Mouse (Mus musculus) retina, adult 2 months (tissue): ENCODE measurements around the gene Acads.
A peak's percentile ranks its signal among the peaks of the same experiment; 100 is the strongest.
"Not testable (repeated sequence)": the region's sequence is repeated elsewhere in the genome, so short reads cannot be mapped to it uniquely, and the experiment has no call there.

Source experiments
- DNase-seq: peaks from one replicate; pipeline ENCODE4 v3.0.0-alpha.2; 2012; ENCODE audit warnings: low read depth, low spot score

Gene Acads

DNA sequence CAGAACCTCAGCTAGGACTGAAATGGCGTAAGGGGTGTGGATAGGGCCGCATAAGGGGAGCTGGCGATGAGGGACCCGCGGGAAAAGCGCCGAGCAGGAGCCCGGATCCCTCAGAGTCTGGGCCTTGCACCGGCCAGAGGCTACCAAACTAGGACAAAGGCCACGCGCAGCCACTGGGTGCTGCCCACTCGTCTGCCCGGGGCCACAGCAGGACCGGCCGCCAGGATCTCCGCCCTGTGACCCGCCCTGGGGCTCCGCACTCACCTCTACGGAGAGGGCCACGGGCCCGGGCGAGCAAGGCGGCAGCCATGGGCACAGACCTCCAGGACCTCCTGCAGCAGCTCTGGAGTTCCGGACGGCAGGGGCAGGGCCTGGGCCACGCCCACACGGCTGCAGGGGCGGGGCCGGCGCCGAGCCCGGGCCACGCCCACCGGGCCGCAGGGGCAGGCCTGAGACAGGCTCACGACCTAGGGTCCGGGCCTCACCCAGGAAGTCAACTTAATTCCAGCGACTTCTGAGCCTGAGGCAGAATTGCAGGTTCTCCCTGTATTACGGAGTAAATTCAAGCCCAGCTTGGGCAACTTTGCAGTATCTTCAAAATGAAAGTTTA is at the start of gene Acads:
Acads (minus strand) TSS at position 386 of the 610 bp plus-strand sequence.
- peak; percentile 32 for DNase-seq

DNA sequence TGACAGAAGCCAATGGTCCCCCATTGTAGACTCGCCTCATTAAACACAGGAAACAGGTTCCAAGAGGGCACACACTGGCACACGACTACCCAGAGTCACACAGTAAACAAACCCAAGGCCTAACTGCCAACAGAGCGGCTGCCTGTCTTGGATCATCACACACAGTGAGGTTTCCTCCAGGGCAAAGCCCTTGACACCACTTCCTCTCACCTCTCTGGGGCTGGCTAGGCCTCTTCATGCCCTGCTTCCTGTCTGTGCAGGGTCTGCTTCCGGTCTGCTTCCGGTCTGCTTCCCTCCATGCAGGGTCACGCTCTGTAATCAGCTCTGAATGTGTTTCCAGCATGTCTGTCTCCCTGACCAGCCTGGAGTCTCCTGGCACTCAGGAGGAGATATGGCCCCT is 48.2 kb upstream of the Acads start:
- DNase-seq: no peak

DNA sequence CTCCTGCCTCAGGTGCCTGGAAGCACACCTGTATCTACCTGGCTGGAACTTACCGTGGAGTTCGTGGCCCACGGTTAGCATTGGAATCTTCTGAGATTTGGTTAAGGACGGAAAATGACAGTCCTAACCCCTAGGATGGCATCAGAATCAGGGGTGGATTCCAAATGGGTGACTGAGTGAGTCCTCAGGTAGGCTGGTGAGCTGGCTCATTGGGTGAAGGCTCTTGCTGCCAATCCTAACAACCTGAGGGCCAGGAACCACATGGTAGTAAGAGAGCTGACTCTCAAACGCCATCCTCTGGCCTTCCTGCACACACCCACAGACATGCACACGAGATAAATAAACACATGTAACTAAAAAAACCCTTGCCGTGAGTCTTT is 47.7 kb upstream of the Acads start:
- no peak for DNase-seq

DNA sequence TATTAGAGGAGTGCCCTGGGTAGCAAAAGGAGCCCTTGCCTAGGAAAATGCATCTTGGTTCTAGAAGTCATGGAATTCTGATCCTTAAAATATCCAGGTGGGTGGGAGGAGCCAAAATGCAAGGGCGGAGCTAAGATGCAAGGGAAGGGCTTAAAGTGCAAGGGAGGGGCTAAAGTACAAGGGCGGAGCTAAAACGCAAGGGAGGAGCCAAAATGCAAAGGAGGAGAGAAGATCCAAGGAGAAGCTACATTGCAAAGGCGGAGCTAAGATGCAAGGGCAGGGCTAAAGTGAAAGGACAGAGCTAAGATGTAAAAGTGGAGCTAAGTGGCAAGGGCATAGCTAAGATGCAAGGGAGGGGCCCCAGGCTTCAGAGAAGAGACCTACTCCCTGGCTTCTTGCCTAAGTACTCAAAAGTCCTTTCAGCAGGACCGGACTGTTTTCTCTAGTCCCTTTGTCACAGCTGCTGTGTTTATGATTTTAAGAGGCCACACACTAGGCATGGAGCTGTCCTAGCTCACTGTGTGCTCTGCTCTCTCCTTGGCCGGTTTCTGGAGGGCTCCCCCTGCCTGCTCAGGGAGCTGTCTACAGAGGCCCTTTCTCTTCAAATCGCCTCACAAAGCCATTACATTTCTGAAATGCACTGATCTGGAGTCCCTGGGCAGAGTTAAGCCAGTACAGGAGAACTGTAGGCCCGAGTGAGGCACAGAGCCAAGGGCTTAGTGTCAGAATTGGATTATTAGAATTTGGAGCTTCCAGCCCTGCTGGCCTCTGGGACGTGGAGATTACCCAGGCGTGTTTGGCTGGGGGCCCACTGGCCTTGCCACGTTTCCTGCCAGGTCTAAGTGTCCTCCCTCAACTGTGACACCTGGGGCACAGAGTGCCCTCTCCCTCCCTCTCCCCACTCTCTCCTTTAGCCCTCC is 47.0 kb upstream of the Acads start:
- no peak for DNase-seq

DNA sequence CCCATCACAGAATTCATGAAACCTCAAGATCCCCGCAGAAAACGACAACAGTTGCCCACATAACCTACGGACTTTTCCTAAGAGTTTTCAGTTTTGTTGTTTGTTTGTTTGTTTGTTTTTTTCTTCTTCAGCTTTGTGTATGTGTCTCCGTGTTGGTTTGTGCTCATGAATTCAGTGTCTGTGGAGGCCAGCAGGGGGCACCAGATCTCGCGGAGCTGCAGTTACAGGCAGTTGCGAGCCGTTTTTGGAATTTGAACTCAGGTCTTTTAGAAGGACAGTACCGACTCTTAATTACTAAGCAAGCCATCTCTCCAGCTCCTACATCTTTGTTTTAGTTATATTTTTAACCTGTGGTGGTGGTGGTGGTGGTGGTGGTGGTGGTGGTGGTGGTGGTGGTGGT is 46.2 kb upstream of the Acads start:
- DNase-seq: no peak

DNA sequence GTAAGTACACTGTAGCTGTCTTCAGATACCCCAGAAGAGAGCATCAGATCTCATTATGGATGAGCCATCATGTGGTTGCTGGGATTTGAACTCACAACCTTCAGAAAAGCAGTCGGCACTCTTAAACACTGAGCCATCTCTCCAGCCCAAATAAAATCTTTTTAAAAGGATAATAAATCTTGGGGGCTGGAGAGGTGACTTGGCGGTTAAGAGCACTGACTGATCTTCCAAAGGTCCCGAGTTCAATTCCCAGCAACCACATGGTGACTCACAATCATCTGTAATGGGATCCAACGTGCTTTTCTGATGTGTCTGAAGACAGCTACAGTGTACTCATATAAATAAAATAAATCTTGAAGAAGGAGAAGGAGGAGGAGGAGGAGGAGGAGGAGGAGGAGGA is 45.3 kb upstream of the Acads start:
- DNase-seq: not testable (repeated sequence)

DNA sequence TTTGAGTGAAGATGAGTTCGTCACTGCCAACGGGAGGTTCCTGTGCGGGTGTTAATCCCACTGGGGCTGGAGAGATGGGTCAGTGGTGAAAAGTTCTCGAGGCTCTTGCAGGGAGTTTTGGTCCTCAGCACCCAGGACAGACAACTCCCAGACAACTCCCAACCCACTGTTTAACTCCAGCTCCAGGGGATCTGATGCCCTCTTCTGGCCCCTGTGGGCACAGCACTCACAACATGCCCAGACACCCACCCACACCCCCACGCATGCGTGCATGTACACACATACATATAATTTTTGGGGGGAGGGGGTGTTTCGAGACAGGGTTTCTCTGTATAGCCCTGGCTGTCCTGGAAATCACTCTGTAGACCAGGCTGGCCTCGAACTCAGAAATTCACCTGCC is 44.4 kb upstream of the Acads start:
- no peak for DNase-seq

DNA sequence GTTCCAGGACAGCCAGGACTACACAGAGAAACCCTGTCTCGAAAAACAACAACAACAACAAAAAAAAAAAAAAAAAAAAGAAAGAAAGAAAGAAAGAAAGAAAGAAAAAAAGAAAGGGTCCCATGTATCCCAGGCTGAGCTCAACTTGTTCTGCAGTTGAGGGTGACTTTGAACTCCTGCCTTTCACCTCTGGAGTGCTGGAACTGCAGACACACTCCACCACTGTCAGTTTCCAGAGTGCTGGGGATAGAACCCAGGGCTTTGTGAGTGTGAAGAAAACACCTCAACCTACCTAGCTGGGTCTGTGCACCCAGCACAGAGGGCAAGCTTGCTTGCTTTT is 42.8 kb upstream of the Acads start:
- not testable (repeated sequence) for DNase-seq

DNA sequence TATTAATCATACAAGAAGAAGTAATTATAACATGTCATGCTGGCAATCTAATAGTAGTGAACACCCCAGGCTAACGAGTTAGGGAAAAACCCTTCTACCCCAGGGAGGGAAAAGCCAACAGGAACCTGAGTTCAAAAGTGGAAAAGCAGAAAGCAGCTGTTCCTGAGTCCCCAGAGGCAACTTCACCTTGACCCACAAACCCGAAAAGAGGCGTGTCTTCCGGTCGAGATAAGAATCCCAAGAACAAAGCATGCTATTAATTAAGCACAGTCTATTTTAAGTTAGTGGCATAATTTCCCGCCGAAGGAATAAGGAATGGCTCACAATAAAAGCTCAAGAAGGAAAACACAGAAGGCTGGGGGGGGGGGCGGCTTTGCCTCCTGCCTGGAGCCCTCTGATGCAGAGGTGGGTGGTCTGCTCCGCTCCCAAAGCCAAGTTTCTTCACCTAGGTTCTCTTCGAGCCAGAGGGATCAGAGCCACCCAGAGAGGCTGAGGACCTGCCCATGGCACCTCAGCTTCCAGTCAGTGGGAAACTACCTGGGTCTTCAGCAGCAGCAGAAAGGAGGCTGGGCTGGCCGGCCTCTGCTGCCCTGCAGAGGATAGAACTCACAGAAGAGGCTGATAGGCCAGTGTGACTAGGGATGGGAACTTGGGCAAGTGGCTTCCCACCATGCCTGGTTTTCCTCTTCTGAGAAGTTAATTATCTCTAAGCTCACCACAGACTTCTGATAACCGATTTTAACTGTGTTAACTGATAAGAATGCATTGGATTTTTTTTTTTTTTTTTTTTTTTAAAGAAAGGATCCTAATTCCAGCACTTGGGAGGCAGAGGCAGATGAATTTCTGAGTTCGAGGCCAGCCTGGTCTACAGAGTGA is 42.2 kb upstream of the Acads start:
- DNase-seq: no peak

DNA sequence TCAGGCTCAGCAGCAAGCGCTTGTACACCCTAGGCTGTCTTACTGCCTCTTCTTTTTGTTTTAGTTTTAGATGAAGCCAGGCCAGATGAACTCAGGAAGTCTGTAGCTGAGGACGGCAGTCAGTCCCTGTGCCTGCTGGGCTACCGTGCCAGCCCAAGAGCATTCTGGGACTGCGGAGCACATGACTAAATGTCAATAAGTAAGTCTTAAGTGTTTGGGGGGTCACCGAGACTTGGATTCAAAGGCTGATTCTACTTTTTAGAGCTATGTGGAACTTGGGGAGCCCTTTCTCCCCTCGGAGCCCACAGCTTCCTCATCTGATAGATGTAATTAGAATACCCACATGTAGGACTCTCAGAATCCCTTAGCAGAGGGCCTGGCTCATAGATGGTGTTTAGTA is 41.5 kb upstream of the Acads start:
- DNase-seq: no peak

DNA sequence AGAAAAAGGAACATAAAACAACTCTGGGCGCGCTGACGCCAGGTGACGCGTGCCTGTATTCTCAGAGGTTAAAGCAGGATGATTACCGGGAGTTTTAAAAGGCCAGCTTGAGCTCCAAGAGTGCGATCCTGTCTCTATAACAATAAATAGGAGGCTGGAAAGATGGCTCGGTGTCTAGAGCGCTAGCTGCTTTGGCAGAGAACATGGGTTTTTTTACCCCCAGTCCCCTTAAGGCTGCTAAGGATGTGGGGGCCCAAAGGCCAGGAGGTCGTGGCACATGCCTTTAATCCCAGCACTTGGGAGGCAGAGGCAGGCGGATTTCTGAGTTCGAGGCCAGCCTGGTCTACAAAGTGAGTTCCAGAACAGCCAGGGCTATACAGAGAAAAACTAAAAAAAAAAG is 40.0 kb upstream of the Acads start:
- DNase-seq: no peak

DNA sequence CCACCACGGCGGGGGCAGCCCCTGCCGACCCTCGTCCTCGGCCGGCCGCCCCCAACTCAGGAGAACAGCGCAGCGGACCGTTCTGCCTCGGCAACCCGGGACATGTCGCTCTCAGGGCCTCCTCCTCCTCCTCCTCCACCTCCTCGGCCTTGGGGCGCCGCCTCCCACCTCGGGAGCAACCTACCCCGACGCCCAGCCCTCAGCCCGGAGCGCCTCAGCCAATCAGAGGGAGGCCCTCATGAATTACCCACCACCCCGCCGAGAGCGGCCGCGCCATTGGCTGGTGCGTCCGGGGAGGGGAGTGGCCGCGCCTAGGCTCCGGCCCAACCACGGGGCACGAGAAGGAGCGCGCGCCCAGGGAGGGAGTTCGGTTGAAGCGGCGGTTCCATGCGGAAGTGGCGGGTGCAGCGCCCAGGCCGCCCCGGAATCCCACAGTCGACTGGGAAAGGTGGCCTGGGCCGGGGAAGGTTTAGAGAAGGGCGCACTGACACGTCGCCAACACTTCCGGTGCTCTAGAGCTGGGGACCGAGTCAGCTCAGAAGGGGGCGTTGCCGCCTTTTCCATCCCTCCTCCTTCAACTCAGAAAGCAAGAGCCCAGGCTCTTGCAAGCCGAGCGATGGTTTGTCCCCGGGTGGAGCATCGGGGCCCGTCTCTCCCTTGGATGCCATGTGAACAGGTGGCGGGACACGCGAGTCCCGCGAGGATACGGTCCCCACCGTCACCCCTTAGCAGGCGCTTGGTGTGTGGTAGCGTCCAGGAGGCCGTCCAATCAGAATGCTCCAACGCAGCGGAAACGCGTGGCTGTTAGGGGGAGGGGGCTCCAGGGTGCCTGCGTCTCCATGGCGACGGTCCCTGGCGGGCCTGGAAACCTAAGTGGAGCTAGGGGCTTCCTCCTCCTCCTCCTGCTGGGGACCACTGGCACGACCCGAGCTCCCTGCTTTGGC is 39.2 kb upstream of the Acads start, which contains the start of gene Mlec:
Mlec (minus strand) TSS at position 140 of the 944 bp plus-strand sequence.
- DNase-seq: peak; percentile 93

DNA sequence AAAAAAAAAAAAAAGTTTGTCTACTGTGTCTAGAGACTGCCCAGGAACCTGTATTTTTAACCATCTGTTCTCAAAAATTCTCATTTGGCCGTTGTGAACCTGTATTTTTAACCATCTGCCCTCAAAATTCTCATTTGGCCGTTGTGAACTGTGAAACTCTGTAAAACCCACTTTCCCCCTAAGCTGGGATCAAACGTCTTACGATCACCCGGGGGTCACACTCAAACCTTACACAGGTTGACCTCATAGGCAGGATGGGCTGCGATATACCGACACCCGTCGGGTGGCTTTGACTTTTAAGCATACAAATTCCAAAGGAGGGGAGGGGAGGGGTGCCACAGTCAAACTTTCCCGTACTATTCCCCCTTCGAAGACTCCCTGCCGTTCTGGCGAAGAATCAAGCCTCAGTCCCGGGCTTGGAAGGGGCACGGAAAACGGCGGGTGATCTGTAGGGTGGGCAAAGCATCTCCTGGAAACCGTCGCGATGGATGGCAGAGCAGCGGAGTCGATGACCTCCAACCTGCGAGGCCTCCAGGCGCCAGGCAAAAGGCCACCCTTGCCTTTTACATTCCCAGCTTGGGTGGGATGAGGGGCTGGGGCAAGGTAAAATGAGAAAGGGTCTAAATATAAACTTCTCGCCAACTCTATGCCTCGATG is 37.9 kb upstream of the Acads start:
- DNase-seq: no peak

DNA sequence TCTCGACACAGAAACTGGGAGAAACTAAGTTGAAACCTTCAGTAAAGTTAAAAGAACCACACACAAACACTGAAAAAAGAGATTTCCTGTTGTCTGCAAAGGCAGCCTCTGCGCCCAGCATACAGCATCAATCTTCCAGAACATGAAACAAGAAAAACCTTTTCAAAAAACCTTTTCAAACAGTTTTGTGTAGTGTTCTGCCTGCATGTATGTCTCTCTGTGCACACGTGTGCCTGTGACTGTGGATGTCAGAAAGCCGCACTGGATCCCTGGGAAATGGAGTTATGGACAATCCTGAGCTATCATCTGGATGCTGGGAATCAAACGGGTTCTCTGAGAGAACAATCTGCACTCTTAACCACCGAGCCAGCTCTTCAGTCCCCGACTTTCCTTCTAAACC is 37.3 kb upstream of the Acads start:
- no peak for DNase-seq

DNA sequence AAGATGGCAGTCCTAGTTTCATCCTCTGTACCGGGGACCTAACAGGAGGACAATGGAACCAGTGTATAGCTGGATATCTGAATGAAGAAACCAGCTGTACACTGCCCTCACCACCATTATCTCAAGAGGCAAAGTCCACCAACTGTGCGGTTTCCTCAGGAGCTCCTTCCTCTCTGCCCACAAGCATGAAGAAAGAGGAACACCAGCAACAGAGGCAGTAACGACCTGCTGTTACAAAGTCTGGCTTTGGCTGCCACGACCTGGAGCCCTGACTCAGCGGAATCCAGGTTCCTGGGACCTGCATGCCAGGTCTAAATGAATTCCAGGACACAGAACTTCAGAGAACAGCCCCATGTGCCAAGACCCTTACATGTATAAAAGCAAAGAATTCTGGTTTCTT is 36.7 kb upstream of the Acads start:
- DNase-seq: no peak

DNA sequence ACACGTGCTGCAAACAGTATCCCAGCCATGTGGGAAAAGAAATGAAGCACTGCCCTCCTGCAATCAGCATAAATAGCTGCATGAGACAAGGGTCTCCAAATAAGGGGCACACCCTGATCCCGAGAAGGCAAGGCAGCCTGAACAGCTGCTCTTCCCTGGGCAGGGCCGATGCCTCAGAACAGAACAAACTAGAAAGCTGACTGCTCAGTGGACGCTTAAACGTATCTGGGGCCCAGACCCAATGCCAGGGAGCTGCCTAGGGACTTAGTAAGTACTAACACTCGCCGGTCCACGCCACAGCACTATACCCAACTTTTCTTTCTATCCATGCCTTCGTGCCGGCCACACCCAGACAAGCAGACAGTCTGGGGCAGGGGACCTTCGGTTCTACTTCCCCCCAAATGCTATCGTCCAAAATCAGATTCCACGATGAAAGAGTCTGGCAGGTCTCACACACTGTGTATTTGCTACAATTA is 36.0 kb upstream of the Acads start:
- no peak for DNase-seq

DNA sequence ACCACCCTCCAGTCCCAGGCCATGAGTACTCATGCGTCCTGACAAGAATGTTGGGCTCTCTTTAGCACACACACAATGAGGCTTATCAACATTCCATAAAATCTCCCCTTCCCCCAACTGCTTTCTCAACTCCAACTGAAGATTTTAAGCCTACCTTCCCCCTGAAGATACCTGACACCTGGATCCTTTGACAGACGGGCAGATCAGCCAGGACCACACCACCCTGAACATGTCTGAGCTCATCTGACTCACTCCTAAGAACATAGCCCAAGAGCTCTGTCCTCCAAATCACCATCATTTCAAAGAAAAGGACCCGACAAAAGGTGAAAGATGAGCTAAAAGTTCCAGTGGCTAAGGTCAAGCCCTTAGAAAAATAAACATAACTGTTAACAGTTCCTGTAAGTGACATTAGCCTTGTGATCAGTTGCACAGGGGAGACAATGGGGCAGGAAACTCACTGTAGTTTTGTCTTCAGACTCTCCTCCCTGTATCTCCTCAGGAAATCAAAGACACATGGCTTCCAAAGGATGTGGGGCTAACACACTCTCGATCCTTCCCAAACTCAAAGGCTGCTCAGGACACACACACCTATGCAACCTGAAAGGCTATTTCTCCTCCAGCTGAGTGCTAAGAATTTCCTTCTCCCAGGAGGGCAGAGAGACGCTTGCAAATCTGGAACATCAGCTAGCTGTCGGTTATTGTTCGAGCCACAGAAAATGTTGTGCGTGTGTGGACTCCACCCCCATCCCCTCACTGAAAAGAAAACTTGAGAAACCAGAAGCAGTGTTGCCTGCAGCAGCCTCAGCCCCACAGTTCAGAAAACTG is 33.2 kb upstream of the Acads start:
- DNase-seq: no peak

DNA sequence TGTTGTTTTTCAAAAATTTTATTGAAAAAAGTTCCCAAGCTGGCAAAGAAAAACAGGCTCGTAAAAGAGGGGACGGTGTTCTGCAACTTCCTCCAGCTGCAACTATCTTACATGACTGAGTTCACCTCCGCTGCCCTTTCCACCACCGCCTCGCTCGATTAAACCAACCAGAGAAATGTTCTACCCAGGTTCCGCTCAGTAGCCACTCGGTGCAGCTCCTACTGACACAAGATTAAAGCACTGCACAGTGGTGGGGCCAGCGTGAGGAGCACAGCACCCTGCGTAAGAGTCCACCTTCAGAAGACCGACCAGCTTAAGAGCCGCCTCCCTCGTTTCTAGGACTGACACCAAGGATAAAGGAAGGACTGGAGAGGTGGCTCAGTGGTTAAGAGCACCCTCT is 32.3 kb upstream of the Acads start:
- no peak for DNase-seq

DNA sequence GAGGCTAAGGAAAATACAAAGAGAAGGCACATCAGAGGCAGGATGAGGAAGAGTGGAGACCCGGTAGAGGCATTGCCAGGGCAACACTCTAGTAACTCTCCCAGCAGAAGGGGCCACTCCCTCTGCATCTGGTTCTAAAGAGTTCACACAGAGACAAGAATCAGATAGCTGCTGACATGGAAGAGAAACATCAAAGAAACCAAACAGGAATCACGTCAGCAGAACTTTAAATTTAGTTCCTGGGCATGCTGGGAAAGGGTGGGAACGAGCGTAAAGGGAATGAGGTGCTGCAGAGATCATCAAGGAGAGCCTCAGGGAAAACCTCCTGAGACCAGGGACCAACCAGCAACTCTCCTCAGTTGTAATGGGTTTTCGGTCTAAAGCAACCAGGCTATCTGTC is 31.8 kb upstream of the Acads start:
- DNase-seq: no peak
